Mouse (Mus musculus): ENCODE measurements around the gene Cpeb1.
"Not testable (repeated sequence)": the region's sequence is repeated elsewhere in the genome, so short reads cannot be mapped to it uniquely, and the experiment has no call there.

Cpeb1 gene

DNA sequence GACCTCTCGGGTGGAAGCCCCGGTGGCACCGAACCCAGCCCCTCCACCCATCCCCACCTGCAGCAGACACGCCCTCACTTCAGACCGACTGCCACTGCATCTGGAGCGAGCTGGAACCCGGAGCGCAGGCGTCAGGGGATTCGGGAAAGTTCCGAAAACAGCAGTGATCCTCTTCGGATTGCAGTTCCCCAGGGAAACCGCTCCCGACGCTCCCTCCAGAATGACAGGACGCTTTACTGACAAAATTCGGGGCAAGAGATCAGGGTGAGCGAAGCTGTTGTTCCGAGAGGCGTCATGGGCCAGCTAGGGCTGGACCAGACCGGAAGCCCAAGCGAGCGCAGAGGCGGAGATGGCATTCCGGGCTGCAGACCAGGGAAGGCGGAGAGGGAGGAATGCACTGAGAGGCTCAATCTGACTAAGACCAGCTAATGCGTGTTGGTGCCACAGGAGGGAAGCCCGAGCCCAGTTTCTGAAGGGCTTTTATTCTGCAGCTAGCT lies at the start of gene Cpeb1:
Gene Cpeb1 (minus strand): TSS at position 311 of the 497 bp plus-strand sequence.
- DNase-seq, result no peak

DNA sequence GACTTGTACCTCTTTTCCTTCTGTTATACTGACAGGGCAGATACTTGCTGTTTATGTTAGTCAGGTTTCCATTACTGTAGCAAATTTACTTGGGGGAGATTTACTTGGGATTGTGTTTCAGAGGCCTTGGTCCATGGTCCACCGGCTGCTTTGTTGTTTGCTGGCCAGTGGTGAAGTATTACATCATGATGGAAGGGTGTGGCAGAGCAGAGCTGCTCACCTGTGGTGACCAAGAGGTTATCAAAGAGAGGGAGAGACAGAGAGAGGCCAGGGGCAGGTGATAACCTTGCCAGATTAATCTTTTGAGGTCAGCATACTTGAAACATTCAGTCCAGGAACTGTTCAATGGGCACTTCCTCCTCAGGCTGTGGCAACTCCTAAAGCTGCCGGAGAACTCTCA lies 45.8 kb upstream of the Cpeb1 start:
- no peak for DNase-seq

DNA sequence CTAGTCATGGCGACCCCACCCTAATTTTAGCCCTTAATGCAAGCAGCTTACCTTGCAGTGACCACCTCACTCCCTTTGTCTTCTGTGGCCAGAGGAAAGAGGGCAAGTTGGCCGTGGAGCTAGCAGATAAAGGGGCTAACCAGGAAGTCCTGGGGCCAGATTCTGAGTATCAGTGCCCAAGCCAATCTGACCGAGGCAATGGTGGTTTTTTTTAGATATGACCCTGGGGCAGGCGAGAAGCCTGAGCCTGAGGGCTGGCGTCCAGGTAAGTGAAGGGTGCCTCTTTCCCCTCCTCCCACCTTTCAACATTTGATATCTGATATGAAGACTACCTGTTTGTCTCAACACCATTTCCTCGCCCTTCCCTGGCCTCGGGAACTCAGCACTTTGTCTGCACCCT lies 42.9 kb upstream of the Cpeb1 start, which contains the start of gene BC048679:
Gene BC048679 (minus strand): TSS at position 101 of the 400 bp plus-strand sequence.
- DNase-seq, result no peak

DNA sequence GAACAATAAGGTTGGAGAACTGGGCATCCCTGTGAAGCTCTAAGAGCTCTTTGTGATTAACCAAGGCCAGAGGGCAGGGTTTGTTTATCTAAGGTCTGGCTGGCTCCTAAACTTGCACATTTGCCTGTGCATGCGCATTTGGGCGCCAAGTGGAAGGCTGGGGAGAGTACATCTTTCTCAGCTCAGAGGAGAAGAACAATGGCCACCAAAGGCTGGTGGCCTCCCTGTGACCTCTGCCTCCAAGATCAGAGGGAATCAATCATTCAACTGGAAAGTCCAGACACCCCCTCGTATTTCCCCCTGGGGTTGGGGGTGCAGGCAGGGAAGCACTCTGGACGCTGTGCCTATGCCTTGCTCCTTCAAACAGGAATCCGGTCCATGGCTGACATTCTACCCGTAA lies 41.9 kb upstream of the Cpeb1 start:
- no peak for DNase-seq

DNA sequence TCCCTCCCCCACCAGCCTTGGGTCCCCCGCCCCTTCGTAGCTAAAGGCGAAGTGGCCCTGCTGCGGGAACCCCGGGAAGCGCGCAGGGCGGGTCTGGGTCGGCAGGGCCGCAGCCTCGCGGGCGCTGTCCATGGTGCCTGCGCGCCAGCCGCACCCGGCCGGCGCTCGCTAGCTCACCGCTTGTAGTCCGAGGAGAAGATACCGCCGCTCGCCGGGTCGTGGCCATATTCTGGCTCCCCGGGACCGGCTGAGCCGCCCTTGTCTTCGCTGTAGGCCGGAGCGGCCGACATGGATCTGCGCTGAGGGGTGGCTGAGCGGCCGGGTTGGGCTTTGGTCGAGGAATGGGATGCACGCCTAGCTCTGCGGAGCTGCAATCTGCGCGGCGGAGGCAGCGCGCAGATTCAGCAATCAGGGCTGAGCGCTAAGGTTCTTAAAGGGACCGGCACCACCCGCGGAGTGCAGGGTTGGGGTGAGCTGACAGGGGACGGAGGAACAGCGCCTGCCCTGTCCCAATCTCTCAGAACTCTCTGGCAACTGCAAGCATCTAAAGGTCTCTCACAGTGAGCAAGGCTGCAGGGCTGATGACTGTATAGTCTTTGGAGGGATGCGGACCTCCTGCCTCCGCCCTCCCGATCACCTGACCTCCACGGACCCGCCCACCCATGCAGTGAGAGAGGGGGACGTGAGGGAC lies 38.2 kb upstream of the Cpeb1 start, which contains the start of gene Ap3b2:
Gene Ap3b2 (minus strand): TSS at position 595 of the 691 bp plus-strand sequence.
- peak; percentile 36 for DNase-seq

DNA sequence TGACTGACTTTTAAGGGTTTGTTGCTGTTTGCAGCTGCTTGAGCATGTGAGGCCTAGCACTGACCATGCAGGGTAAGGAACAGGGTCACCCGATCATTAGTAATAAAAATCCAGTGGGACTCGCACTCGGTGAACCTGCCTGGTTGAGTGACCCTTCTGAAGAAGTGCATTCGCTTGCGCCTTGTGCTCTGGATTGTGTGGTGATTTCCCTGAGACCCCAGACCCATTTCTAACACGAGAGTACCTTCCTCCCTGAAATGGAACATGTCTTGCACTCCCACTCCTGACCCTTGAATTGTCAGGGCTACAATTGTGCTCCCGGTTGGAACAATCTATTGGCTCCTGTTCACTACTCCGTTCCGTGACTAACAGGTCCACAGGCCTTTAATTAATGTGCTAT lies 37.4 kb upstream of the Cpeb1 start:
- DNase-seq, result no peak

DNA sequence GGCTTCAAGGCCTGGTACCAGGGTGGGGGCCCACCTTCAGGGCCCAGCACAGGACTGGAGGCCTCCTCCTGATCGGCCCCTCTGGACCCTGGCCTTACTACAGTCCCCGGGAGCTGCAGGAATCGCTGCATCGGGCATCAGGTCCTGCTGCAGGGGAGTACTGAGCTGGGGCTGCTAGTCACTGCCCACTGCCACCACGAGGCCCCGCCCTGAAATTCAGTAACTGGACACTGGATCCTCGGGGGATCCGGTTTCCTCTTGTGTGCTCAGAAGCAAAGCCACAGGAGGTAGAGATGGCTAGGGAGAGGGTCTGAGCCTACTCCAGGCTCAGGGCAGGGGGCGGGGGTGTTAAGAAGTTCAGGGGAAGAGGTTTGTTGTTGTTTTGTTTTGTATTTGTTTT lies 34.4 kb upstream of the Cpeb1 start:
- no peak for DNase-seq

DNA sequence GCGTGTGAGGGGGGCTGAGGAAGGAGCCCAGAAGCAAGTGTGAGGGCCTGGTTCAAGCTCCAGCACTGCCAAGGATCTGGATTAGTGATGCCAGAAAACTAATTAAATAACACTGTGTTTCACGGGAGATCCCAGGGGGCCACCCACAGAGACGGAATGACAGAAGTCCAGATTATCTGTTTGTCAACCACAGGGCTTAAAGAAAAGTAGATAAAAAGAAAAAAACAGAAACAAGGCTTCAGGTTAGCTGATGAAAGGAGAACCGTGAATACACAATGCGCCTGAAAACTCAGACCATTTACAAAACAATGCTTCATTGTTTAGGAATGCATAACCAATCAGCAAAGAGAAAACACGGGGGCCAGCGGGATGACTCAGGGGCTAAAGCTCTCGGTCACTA lies 25.5 kb upstream of the Cpeb1 start:
- no peak for DNase-seq

DNA sequence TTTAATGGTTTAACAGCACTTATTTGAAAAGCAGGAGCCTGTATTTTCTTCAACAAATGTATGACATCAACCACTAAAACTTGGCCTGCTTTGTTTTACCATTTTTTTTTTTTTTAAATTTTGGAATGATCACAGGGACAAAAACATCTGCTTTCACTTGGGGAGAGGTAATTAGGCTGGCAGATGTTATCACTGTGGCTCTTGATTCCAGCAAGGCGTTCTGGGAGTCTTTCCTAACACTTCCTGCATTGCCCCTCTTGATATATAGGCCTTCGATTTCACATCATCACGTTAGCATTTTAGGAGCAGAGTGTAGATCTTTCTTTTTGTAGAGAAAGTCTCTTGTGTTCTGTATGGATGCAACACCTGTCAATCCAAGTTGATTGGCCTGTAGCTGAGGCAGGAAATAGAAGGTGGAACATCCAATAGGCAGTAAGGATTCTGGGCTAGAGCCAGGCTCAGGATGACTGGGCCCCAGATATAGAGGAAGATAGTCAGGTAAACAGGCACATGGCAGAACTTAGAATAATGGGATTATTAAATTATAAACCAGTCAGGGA lies 24.3 kb upstream of the Cpeb1 start:
- DNase-seq, result no peak

DNA sequence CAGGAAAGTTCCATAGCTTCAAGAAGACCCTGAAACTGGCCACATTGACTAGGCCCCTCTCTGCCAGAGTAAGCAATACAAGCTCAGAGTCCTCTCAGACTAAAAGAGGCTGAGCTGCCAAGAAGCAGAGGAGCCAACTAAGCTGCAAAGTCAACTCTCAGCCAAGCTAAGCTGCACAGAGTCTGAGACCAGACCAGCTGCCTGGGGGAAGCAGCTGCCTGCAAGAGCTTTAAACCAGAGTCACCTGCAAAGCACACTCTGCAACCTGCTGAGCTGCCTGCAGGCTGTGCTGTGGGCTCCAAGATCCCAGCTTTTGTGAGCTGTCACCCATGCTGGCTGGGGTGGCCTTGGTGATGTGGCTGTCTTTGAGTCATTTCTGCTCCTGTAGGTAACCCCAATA lies 23.0 kb upstream of the Cpeb1 start:
- not testable (repeated sequence) for DNase-seq

DNA sequence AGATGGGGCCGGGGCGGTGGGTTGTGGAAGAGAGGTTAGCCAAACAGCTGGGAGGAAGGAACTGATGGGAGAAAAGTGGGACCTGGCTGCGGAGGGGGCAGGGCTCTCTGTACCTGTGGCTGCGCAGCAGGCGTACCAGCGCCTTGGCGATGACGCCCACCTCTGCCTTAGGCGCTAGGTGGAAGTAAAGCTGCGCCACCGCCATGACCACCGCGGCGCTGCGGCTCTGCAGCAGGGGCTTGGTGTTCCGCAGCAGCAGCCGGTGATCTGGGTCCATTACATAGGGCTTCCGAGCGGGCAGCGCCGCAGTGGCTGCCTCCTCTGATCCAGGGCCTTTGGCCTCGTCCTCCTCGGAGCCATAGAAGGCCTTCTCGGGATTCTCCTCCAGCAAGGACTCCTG lies 21.6 kb upstream of the Cpeb1 start:
- no peak for DNase-seq

DNA sequence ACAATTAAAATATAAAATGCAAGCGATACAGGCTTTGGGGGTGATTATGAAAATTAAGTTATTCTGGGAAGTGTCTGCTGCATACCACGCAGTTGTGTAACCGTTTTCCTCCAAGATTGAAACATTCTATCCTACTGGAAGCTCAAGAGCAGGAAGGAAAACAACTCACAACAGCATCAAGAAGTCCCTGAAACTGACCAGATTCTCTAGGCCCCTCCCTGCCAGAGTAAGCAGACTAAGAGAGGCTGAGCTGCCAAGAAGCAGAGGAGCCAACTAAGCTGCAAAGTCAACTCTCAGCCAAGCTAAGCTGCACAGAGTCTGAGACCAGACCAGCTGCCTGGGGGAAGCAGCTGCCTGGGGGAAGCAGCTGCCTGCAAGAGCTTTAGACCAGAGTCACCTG lies 20.0 kb upstream of the Cpeb1 start:
- DNase-seq, result no peak

DNA sequence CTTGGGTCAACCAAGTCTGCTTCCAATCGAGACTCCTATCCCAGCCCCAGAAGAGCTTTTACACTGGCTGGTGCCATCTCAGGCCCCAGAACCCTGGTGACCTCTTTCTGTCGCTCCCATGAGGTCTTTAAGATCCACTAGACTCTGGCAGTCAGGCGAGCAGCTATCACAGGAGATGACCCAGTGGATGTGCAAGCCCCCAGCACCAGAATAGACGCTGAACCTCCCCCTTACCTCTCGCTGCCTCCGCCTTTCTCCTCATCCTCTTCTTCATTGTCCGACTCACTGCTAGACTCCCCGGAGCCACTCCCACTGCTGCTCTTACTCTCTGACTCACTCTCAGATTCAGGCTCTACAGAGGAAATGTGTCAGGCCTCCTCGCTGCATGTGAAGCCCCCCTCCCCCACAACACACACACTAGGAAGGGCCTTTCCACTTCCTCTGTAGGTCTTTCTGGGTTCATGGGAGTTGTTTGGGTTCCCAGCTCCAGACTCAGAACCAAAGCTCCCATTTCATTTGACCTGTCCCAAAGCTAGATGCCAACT lies 9.7 kb upstream of the Cpeb1 start:
- no peak for DNase-seq

DNA sequence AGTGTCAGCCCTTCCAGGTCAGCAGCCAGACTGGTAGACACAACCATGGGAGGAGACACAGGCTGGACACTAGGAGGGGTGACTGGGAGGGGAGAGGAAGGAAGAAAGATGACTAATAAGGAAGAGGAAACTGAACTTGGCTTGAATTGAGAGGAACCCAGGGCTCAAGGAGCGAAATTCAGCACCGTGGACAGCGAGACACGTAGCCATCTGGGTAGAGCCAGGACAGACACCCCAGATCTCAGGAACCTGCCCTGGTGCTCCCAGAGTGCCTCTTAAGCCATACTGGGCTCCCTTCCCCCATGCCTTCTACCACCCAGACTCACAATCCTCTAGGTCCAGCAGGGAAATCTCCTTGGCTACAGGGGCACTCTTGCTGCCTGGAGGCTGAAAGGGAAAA lies 8.9 kb upstream of the Cpeb1 start:
- peak; percentile 5 for DNase-seq

DNA sequence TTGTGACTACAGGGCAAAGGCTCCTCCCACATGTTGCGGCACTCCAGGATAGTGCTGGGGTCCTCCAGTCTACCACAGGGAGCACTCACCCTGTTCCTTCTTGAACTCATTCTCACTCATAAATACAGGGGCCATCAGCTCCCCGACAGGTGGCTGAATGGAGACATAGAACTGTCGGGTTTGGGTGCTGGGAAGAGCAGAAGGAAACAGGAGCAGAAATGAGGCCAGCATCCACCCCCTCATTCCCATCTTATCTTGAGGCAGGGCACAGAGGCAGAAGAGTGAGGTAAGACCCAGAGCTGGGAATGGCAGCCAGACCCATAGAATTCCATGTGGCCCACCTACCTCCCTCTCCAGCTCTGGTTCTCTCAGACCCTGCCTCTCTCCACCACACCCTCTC lies 7.5 kb upstream of the Cpeb1 start:
- no peak for DNase-seq

DNA sequence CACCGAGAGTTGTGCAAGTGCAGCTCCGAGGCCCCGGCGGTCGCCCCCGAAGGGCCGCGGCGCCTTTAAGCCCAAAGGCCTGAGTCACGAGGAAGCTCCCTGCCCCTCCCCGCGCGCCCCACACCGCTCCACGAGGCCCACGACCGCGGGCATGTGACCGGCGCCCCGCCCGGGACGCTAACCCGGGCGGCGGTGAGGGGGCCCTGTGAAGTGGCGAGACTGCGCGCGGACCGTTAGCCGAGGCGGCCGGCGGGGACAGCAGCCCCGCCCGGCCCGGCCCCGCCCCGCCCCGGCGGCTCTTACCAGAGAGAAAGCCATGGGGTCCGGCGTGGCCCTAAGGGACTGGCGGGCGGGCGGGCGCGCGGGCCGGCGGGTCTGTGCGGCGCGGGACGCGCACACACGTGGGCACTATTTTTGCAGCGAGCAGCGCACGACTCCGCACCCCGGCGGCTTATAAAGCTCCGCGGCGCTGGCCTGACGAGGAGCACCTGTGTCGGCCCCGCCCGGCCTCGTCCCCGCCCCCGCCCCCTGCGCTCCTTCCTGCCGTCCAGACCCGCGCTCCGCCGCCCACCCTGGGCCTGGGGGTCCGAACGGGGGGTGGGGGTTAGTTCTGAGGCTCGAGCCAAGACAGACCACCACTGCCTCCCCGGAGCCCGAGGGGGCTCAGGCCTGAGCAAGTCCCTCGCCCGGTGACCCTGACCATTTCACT lies 780 bp downstream of the Cpeb1 start:
- DNase-seq, result no peak

DNA sequence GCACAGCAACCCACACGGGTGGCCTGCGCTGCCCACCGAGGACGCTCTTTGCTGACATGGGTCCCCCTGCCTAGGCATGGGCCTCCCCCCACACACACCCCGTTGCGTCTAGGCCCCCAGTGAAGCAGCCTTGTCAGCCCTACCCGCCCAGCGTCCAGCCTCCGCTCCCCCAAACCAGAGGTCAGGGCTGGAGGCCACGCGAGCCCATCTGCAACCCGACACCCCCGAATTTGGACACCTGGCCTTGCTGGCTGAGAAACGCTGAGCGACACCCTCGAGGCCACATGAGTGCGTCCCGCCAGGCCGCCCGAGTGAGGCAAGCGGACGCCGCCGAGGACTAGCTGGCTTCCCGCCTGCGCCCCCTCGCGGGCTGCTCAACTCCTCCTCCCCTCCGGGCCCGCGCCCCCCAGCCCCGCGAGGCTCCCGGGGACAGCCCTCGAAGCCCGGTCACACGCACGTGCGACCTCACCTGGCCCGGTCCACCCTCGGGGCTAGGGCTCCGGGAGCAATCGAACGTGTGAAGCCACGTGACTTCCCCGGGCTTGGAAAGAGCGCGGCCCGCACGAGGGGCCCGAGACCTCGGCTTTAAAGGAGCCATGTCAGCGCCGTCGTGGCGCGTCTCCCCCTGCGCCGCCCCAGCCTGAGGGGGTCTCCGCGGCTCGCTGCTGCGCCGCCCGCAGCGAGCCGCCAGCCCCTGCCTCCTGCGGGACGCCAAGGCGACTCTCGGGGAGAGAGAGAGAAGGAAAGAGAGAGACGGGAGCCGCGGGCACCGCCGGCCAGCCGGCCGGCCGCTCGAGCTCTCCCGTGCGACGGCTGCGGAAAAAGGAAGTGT lies 1.6 kb downstream of the Cpeb1 start:
- DNase-seq, result peak; percentile 43

DNA sequence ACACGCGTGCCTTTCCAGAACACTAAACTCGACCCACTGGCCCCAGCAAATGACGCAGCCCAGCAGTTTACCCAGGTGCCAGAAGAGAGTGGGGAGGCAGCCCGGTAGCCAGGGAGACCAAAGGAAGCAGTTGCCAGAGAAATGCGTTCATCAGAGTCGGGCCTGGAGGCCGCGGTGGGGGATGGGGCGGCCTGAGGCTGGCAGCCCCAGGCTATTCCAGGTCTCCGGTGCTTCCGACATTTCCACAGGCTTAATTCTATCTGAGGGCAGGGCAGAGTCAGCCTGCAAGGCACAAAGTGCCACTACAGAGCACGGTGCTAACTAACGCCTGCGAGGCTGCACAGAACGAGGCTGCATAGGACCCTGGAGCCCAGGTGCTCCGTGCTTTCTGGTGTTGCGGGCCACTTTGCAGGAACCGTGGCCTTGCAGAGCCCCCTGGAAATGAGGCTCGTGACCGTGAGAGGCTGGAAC lies 2.3 kb downstream of the Cpeb1 start:
- DNase-seq, result no peak

DNA sequence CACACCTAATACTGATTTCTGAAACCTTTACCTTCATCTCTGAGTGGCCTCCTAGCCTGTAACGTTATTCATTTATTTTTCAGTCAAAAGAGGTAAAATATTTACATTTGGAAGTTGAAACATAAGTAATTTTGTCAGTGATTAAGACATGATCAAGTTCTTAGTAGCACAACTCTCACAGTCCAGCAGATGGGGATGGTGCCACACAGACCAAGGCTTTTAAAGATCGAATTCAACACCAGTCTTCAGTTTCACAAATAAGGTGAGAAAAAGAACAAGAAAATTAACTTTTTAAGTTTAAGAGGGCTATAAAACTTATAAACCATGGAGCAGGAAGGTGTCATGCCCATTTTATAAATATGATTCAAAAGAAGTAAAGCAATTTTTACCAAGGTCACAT lies 56.3 kb downstream of the Cpeb1 start:
- DNase-seq, result no peak

DNA sequence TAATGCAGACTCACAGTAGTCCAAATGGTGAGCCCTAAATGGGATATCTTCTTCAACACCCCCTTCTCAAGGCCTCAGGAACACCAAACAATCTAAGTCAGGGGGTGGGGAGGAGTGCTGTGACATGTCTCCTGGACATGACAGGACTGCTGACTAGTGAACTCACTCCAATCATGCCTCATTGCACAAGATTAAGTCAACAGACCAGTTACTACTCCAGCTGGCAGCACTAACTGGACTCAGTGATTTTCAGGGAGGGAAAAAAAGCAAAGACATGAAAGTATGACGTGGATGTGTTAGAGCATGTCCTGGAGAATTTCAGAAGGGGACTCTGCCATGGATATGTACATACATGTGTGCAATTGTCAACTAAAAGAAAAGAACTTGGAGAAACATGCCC lies 75.9 kb downstream of the Cpeb1 start:
- no peak for DNase-seq

DNA sequence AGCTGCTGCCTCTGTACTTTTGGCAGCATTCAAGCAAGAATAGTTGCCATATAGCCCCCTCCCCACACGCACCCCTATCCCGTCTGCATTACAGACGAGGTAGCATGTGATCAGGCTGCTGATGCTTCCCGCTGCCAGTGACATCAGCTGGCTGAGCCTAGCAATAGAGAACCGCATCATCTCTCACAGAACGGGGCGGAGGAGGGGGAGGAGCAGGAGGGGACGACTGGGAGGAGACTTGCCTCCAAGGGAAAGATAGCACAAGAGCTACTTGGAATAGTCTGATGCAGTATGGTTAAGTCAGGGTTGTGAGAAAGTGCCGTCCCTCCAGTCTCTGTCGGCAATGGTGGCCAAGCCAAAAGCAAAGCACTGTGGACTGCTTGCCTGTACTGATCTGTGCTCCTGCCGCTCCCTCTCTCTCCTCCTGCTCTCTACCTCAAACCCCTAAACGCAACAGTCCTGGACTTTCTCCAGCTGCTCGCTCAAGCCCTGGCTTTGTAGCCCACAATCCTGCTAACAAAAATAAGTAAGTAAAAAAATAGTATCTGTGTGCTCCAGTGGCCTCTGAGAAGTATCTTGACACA lies 82.8 kb downstream of the Cpeb1 start:
- no peak for DNase-seq

DNA sequence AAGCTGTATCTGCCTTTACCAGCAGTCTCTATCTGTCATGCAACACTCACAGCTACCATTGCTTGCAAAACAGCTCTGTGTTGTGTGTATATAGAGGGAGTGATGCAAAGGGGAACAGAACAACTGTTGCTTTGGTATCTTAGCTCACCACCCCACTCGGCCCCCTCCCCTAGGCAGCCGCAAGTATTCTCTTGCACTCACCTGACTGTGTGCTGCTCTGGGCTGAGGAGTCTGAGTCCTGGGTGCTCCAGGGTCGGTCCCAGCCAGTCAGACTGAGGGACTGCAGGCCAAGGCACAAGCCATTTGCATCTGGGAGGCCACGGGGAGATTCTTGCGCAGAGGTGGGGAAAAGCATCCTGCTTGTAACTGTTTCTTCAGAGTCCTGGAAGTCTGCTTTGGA lies 83.5 kb downstream of the Cpeb1 start:
- no peak for DNase-seq

Measured in thymus, postnatal 25 days (tissue).